Mouse (Mus musculus): Measurements from ENCODE around the gene Wdr86.

The Wdr86 gene

DNA sequence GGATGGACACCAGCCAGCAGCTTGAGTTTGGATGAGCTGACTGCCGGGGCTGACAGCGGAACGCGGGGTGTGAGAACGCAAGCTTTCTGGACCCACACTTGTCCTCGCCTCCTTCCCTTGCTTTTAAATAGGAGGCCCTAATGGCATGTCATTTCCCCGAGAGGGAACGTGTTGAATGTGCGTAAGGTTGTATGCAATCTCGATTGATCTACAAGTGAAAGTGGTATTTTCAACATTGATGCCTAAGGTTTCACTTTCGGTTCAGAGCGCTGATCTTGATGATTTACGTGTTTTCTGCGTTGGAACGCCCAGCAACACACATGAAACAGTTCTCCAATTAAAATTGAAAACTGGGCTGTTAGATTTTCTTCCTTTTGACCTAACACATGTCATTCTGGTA, 44.4 kb downstream of the Wdr86 start:
- no peak for DNase-seq (ENCODE audit: extremely low read depth, low read depth, low spot score)

DNA sequence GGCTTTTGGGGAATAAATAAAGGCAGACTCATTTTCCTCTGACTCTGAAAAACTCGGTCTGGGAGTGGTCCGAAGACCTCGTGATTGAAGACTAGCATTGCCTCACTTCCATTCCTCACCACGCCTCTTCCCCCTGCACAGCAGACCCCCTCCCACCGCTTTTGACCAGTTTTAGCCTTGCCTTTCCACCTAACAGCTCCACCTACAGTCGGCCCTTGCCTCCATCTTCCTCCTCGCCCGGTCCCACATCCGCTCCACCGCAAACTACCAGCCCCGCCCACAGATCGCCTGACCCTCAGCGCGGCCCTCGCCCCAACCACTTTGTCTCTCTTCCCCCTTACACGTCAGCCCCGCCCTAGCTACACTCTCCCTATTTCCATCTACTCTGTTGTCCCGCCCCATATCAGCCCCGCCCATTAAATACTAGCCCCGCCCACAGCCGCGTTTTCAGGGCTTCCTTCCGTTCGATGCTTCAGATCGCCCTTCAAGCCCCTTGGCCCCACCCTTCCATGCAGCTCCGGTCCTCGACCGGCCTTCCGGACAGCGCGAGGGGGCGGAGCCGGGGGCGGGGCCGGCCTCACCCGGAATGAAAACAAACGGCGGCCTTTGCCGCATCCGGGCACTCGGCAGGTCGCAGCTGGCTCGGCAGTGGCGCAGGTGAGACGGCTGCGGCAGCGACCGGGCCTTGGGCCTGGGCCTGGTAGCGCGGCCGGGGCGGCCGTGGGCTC, 45.0 kb downstream of the Wdr86 start, which contains the start of gene Nub1:
Nub1 (plus strand) TSS at position 167 of the 728 bp plus-strand sequence.
- DNase-seq (ENCODE audit: extremely low read depth, low read depth, low spot score) = peak; percentile 91

- DNase-seq (ENCODE audit: extremely low read depth, low read depth, low spot score) = no peak
These were observed 45.8 kb downstream of the Wdr86 start for GRCm38 (mm10) chr5:24684578-24685365.

DNA sequence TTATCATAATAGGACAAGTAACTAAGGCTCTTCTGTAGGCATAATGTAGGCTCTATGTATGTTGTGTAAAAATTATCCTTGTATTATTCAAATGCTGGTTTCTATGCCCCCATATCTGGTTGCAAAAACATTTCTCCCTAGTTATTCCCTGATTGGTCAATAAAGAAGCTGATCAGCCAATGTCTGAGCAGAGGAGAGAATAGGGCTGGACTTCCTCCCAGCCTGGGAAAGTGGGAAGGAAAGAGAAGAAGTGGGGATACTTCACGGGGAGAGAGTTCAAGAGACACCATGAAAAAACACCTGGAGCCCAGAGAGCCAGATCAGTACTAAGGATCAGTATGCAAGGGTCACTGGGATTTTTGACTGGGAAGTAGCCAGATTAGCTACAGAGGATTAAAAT, 49.1 kb downstream of the Wdr86 start:
- no peak for DNase-seq (ENCODE audit: extremely low read depth, low read depth, low spot score)

DNA sequence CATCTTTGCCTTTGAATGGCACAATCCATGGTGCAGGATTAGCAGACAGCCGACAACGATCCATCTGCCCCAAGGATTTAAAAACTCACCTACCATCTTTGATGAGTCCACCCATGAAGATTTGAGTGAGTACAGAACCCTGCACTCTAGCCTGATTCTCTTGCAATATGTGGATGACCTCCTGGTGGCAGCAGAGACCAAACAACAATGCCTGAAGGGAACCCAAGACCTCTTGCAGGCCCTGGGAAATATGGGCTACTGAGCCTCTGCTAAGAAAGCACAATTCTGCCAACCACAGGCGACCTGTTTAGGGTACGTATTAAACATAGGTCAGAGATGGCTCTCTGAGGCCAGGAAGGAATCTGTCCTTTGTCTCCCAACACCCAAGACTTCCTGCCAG, 56.3 kb downstream of the Wdr86 start:
- no peak for DNase-seq (ENCODE audit: extremely low read depth, low read depth, low spot score)
